8 mouse cellular contexts compared by ENCODE assay signal in genomic region chr11:102026694-102027360, GRCm38 (mm10). TPM values are rescaled to one million over a fixed set of nuclear protein-coding genes. Genes with fewer than 3 reads are reported as not detected.
A peak's percentile ranks its signal among the peaks of the same experiment; 100 is the strongest.
DNase-seq lines count a peak whose midpoint lies in the region; ATAC-seq and TF ChIP-seq lines count a peak whose summit lies in the region.

No protein-coding gene starts in this region.

- H3K4me1 ChIP-seq in ES-Bruce4 (ENCODE audit: control insufficient read depth, insufficient read depth, low read length): peaks cover 7% of the 10 kb centered on the region
- peaks cover 34% of the 10 kb centered on the region for H3K4me1 ChIP-seq in forebrain, embryonic 12.5 days
- H3K4me1 ChIP-seq in heart, postnatal 0 days (ENCODE audit: control insufficient read depth, insufficient read depth): 0 out of 2 replicates have a peak, but pooled peaks cover 3% of the 10 kb centered on the region
- peaks cover 6% of the 10 kb centered on the region for H3K4me1 ChIP-seq in liver, embryonic 16.5 days (ENCODE audit: control insufficient read depth, low read depth, low read length)

- no peaks in the 10 kb centered on the region for H3K36me3 ChIP-seq in ES-Bruce4 (ENCODE audit: control insufficient read depth, insufficient read depth, low read length, poor library complexity, severe bottlenecking)
- peaks cover 24% of the 10 kb centered on the region for H3K36me3 ChIP-seq in forebrain, embryonic 12.5 days (replicated peaks)
- no peaks in the 10 kb centered on the region for H3K36me3 ChIP-seq in heart, postnatal 0 days (replicated peaks; ENCODE audit: control insufficient read depth, insufficient read depth, low read length)
- no peaks in the 10 kb centered on the region for H3K36me3 ChIP-seq in liver, embryonic 16.5 days (ENCODE audit: control insufficient read depth, insufficient read depth)

- no peak for TF ChIP-seq EP300 in ES-Bruce4 (IDR thresholded peaks at IDR 0.05; ENCODE audit: insufficient read depth, low read depth, low read length)
- TF ChIP-seq EP300 in heart, postnatal 0 days (IDR thresholded peaks at IDR 0.05; ENCODE audit: low read depth): no peak

- 2% methylated on average over 58 of the region's 73 CpGs for WGBS in forebrain, embryonic 12.5 days
- under 1% methylated on average over 28 of the region's 73 CpGs for WGBS in heart, postnatal 0 days
- under 1% methylated on average over 52 of the region's 73 CpGs for WGBS in liver, embryonic 16.5 days (ENCODE audit: insufficient replicate concordance)

- H3K9ac ChIP-seq in ES-Bruce4 (ENCODE audit: low read depth, poor library complexity, severe bottlenecking): peak overlapping the region; percentile 74
- H3K9ac ChIP-seq in forebrain, embryonic 12.5 days: peak overlapping the region; percentile 85
- H3K9ac ChIP-seq in heart, postnatal 0 days (replicated peaks; ENCODE audit: low read depth, low read length): peak overlapping the region; percentile 59
- peak overlapping the region; percentile 16; the same call in 1 of the 2 replicates for H3K9ac ChIP-seq in liver, embryonic 16.5 days (ENCODE audit: low read depth, low read length)

- TF ChIP-seq CTCF in ES-Bruce4 (IDR thresholded peaks at IDR 0.05; ENCODE audit: low read depth, low read length): no peak
- TF ChIP-seq CTCF in heart, postnatal 0 days (IDR thresholded peaks at IDR 0.05; ENCODE audit: low read depth): no peak

- peak; percentile 60 for DNase-seq in brain, embryonic 18.5 days (ENCODE audit: low read depth, low spot score)
- peak; percentile 55 for DNase-seq in heart, postnatal 0 days (ENCODE audit: low spot score)
- DNase-seq in kidney, postnatal 14 days: peak; percentile 86
- DNase-seq in ovary, adult 18-20 months (ENCODE audit: low spot score): peak; percentile 77
- peak; percentile 52 for DNase-seq in urinary bladder, adult 2 months (ENCODE audit: low spot score)

- ATAC-seq in forebrain, embryonic 12.5 days (ENCODE audit: low FRiP score): peak; percentile 90
- ATAC-seq in heart, postnatal 0 days (ENCODE audit: insufficient read depth, low read depth): peak; percentile 84
- ATAC-seq in liver, embryonic 16.5 days (ENCODE audit: low read depth): peak; percentile 73

- H3K9me3 ChIP-seq in ES-Bruce4 (replicated peaks; ENCODE audit: control insufficient read depth, insufficient read depth, low read length, poor library complexity, severe bottlenecking): no peaks in the 10 kb centered on the region
- no peaks in the 10 kb centered on the region for H3K9me3 ChIP-seq in forebrain, embryonic 12.5 days
- no peaks in the 10 kb centered on the region for H3K9me3 ChIP-seq in heart, postnatal 0 days (replicated peaks; ENCODE audit: control insufficient read depth, low read length)
- no peaks in the 10 kb centered on the region for H3K9me3 ChIP-seq in liver, embryonic 16.5 days (replicated peaks; ENCODE audit: control insufficient read depth, low read length)

- TF ChIP-seq POLR2A in ES-Bruce4 (IDR thresholded peaks at IDR 0.05; ENCODE audit: insufficient read depth, low read length): no peak

- H3K27me3 ChIP-seq in ES-Bruce4 (ENCODE audit: control insufficient read depth, insufficient read depth, low read length, poor library complexity, severe bottlenecking): no peaks in the 10 kb centered on the region; the same call in 1 of the 2 replicates
- H3K27me3 ChIP-seq in forebrain, embryonic 12.5 days: peaks cover 6% of the 10 kb centered on the region; the same call in 1 of the 2 replicates
- H3K27me3 ChIP-seq in heart, postnatal 0 days (ENCODE audit: control insufficient read depth, insufficient read depth, low read length): peaks cover 9% of the 10 kb centered on the region; the same call in 1 of the 2 replicates
- peaks cover 38% of the 10 kb centered on the region for H3K27me3 ChIP-seq in liver, embryonic 16.5 days (ENCODE audit: control insufficient read depth, insufficient read depth, low read depth, low read length)

- no peak overlapping the region for H3K27ac ChIP-seq in ES-Bruce4 (ENCODE audit: insufficient read depth, low read length)
- H3K27ac ChIP-seq in forebrain, embryonic 12.5 days: peak overlapping the region; percentile 95
- peak overlapping the region; percentile 49 for H3K27ac ChIP-seq in heart, postnatal 0 days (ENCODE audit: low read depth)
- H3K27ac ChIP-seq in liver, embryonic 16.5 days (ENCODE audit: low read length): no peak overlapping the region

- H3K4me3 ChIP-seq in ES-Bruce4 (ENCODE audit: low read depth, low read length): peak overlapping the region; percentile 80
- peak overlapping the region; percentile 69 for H3K4me3 ChIP-seq in forebrain, embryonic 12.5 days (replicated peaks)
- H3K4me3 ChIP-seq in heart, postnatal 0 days (ENCODE audit: low read depth, low read length): peak overlapping the region; percentile 70
- peak overlapping the region; percentile 60 for H3K4me3 ChIP-seq in liver, embryonic 16.5 days (ENCODE audit: low read depth, low read length)

- peak overlapping the region; percentile 78 for H3K4me2 ChIP-seq in forebrain, embryonic 12.5 days
- peak overlapping the region; percentile 94 for H3K4me2 ChIP-seq in heart, postnatal 0 days (ENCODE audit: low read depth, low read length)
- H3K4me2 ChIP-seq in liver, embryonic 16.5 days (ENCODE audit: low read depth, low read length): peak overlapping the region; percentile 78

RNA-seq across cellular contexts. Expression of gene Mpp3, which starts 1.4 kb away (rescaled TPM):
- polyA plus RNA-seq in ES-Bruce4 (2011; ENCODE audit: insufficient read depth, insufficient read length, low read depth, missing spikeins): 3.8 and 6.3 TPM in 2 replicates
- 35.7 and 37.6 TPM in 2 replicates for polyA plus RNA-seq in forebrain, embryonic 12.5 days (2016; fragmentation: Nextera tagmentation; extraction: Ambion mirVana)
- total RNA-seq in heart, postnatal 0 days (2014; rRNA removed; ENCODE audit: low replicate concordance): 4.9 and 8.0 TPM in 2 replicates
- 1.7 and 2.2 TPM in 2 replicates for polyA plus RNA-seq in heart, postnatal 0 days (2015; fragmentation: Nextera tagmentation; extraction: Ambion mirVana)
- 0.28 and 0.76 TPM in 2 replicates for polyA plus RNA-seq in liver, embryonic 16.5 days (2015; fragmentation: Nextera tagmentation; extraction: Ambion mirVana)
- 1.2 and 1.4 TPM in 2 replicates for polyA plus RNA-seq in urinary bladder, adult 2 months (2012; rRNA removed)

RNA-seq across cellular contexts. Expression of gene Cd300lg, which starts 14.5 kb away (rescaled TPM):
- polyA plus RNA-seq in ES-Bruce4 (2011; ENCODE audit: insufficient read depth, insufficient read length, low read depth, missing spikeins): not detected in 2 replicates
- polyA plus RNA-seq in forebrain, embryonic 12.5 days (2016; fragmentation: Nextera tagmentation; extraction: Ambion mirVana): 0.17 and 0.23 TPM in 2 replicates
- 23.0 and 79.5 TPM in 2 replicates for total RNA-seq in heart, postnatal 0 days (2014; rRNA removed; ENCODE audit: low replicate concordance)
- 22.9 and 24.0 TPM in 2 replicates for polyA plus RNA-seq in heart, postnatal 0 days (2015; fragmentation: Nextera tagmentation; extraction: Ambion mirVana)
- 0.68 and 0.87 TPM in 2 replicates for polyA plus RNA-seq in liver, embryonic 16.5 days (2015; fragmentation: Nextera tagmentation; extraction: Ambion mirVana)
- polyA plus RNA-seq in urinary bladder, adult 2 months (2012; rRNA removed): 15.3 and 19.8 TPM in 2 replicates

RNA-seq across cellular contexts. Expression of gene Dusp3, which starts 40.0 kb away (rescaled TPM):
- 11.9 and 13.3 TPM in 2 replicates for polyA plus RNA-seq in ES-Bruce4 (2011; ENCODE audit: insufficient read depth, insufficient read length, low read depth, missing spikeins)
- polyA plus RNA-seq in forebrain, embryonic 12.5 days (2016; fragmentation: Nextera tagmentation; extraction: Ambion mirVana): 9.0 and 9.8 TPM in 2 replicates
- total RNA-seq in heart, postnatal 0 days (2014; rRNA removed; ENCODE audit: low replicate concordance): 106 and 118 TPM in 2 replicates
- 67.9 and 75.7 TPM in 2 replicates for polyA plus RNA-seq in heart, postnatal 0 days (2015; fragmentation: Nextera tagmentation; extraction: Ambion mirVana)
- polyA plus RNA-seq in liver, embryonic 16.5 days (2015; fragmentation: Nextera tagmentation; extraction: Ambion mirVana): 8.1 and 8.9 TPM in 2 replicates
- polyA plus RNA-seq in urinary bladder, adult 2 months (2012; rRNA removed): 55.8 and 62.7 TPM in 2 replicates

RNA-seq across cellular contexts. Expression of gene Cfap97d1, which starts 42.7 kb away (rescaled TPM):
- not detected in 2 replicates for polyA plus RNA-seq in ES-Bruce4 (2011; ENCODE audit: insufficient read depth, insufficient read length, low read depth, missing spikeins)
- polyA plus RNA-seq in forebrain, embryonic 12.5 days (2016; fragmentation: Nextera tagmentation; extraction: Ambion mirVana): not detected in 2 replicates
- total RNA-seq in heart, postnatal 0 days (2014; rRNA removed; ENCODE audit: low replicate concordance): not detected in 2 replicates
- not detected in 2 replicates for polyA plus RNA-seq in heart, postnatal 0 days (2015; fragmentation: Nextera tagmentation; extraction: Ambion mirVana)
- polyA plus RNA-seq in liver, embryonic 16.5 days (2015; fragmentation: Nextera tagmentation; extraction: Ambion mirVana): not detected in 2 replicates
- not detected in 2 replicates for polyA plus RNA-seq in urinary bladder, adult 2 months (2012; rRNA removed)

Comparison
In these comparisons a context has a peak if more than half of its experiments do, and no peak if none do; other contexts are left out.
1. H3K27ac ChIP-seq: peak in forebrain, embryonic 12.5 days (single experiment) and heart, postnatal 0 days (single experiment); none in ES-Bruce4 (single experiment) and liver, embryonic 16.5 days (single experiment).
2. H3K9ac ChIP-seq: peak in every context shown above with its lines; median percentile 85 in forebrain, embryonic 12.5 days; 74 in ES-Bruce4; 59 in heart, postnatal 0 days; 16 in liver, embryonic 16.5 days.
3. Peak in every context shown above with its lines, with median percentiles within 50 percentile points of each other: H3K4me3 ChIP-seq, DNase-seq, ATAC-seq and H3K4me2 ChIP-seq.